Mouse (Mus musculus) limb, embryonic 14.5 days (tissue): ENCODE data around the gene Galnt12. TPM values are rescaled to one million over a fixed set of nuclear protein-coding genes. Genes with fewer than 3 reads are reported as not detected.
A peak's percentile ranks its signal among the peaks of the same experiment; 100 is the strongest.

Experiments used
- ATAC-seq: fragments of 200-750 bp; cut with Nextera tagmentation; 2 replicates; pipeline ENCODE4 v1.8.0; 2017; ENCODE audit warnings: low read depth, moderate number of reproducible peaks, moderate TSS enrichment; ENCODE audit not compliant: low FRiP score
- DNase-seq: peaks from one replicate; pipeline ENCODE4 v3.0.0-alpha.2; 2015; ENCODE audit warnings: low spot score
- H3K27ac ChIP-seq: fragments of 300-500 bp; sonication (generic); replicated peaks from 2 replicates; pipeline ENCODE4 v1.5.1; 2014; ENCODE audit warnings: low read depth, mild to moderate bottlenecking, low read length, moderate library complexity, mixed read lengths
- H3K27me3 ChIP-seq: fragments of 300-500 bp; sonication (generic); 2 replicates; pipeline ENCODE4 v1.6.1; 2014; ENCODE audit warnings: low read length, mixed read lengths; ENCODE audit not compliant: control insufficient read depth, insufficient read depth
- H3K36me3 ChIP-seq: fragments of 300-500 bp; sonication (generic); 2 replicates; pipeline ENCODE4 v1.6.1; 2014; ENCODE audit warnings: mild to moderate bottlenecking, low read length, moderate library complexity, mixed read lengths; ENCODE audit not compliant: control insufficient read depth, insufficient read depth
- H3K4me1 ChIP-seq: fragments of 300-500 bp; sonication (generic); 2 replicates; pipeline ENCODE4 v1.6.1; 2014; ENCODE audit warnings: antibody characterized with exemption, low read length, mixed read lengths; ENCODE audit not compliant: control insufficient read depth, insufficient read depth
- H3K4me2 ChIP-seq: fragments of 300-500 bp; sonication (generic); replicated peaks from 2 replicates; pipeline ENCODE4 v1.6.1; 2014; ENCODE audit warnings: low read depth, mild to moderate bottlenecking, low read length, moderate library complexity; ENCODE audit not compliant: severe bottlenecking
- H3K4me3 ChIP-seq: fragments of 300-500 bp; sonication (generic); replicated peaks from 2 replicates; pipeline ENCODE4 v1.5.1; 2014; ENCODE audit warnings: low read length
- H3K9ac ChIP-seq: fragments of 300-500 bp; sonication (generic); 2 replicates; pipeline ENCODE4 v1.6.1; 2014; ENCODE audit warnings: mild to moderate bottlenecking, low read depth, low read length, moderate library complexity; ENCODE audit not compliant: severe bottlenecking
- H3K9me3 ChIP-seq: fragments of 300-500 bp; sonication (generic); 2 replicates; pipeline ENCODE4 v1.6.1; 2016; ENCODE audit warnings: low read length; ENCODE audit not compliant: control insufficient read depth
- POLR2A ChIP-seq: fragments of 200-500 bp; IDR thresholded peaks from 2 replicates; pipeline ENCODE4 v1.8.0; 2012; ENCODE audit warnings: inconsistent platforms, mild to moderate bottlenecking, moderate library complexity, borderline replicate concordance; ENCODE audit not compliant: insufficient read depth, insufficient read length; ENCODE audit errors: extremely low read depth
- WGBS: fragments of 180-500 bp; shearing (Covaris S2); extraction: QIAGEN DNeasy Blood & Tissue Kit; methylation state at CpG from one replicate; pipeline ENCODE4 v1.1.7; 2014; 5-methylcytosine and 5-hydroxymethylcytosine counted together
- polyA plus RNA-seq, 2 experiments: library from polyadenylated mRNA; depleted of rRNA in 1 of 2; stranded (reverse) in 1 of 2; unstranded in 1 of 2; fragments of >200 nt; fragmentation: Nextera tagmentation in 1 of 2; extraction: Ambion mirVana in 1 of 2; gene quantifications; 2 replicates each; pipeline versions ENCODE4 v1.2.1 to v1.2.3; 2012 to 2014

Gene Galnt12
- 4.2 and 4.7 TPM in 2 replicates for polyA plus RNA-seq (2012; rRNA removed)
- 5.4 and 5.9 TPM in 2 replicates for polyA plus RNA-seq (2014; fragmentation: Nextera tagmentation; extraction: Ambion mirVana)

GRCm38 (mm10) chr4:47091493-47092386 is at the start of gene Galnt12:
Galnt12 (plus strand) TSS chr4:47091909.
- peak within 1 kb of the TSS; percentile 64 for H3K4me3 ChIP-seq
- H3K9me3 ChIP-seq = no peaks in the 10 kb centered on the region
- H3K27ac ChIP-seq = no peak within 1 kb of the TSS
- no peak for TF ChIP-seq POLR2A
- ATAC-seq (peak; percentile 62), DNase-seq (peak; percentile 11)
- peaks cover 29% of the 10 kb centered on the region; the same call in 1 of the 2 replicates for H3K27me3 ChIP-seq
- H3K36me3 ChIP-seq = no peaks in the 10 kb centered on the region
- H3K4me2 ChIP-seq = peak within 1 kb of the TSS; percentile 99
- peaks cover 5% of the 10 kb centered on the region for H3K4me1 ChIP-seq
- 3% methylated on average over 52 of the region's 74 CpGs for WGBS
- peak within 1 kb of the TSS; percentile 65 for H3K9ac ChIP-seq

- no peak for ATAC-seq
Measured at GRCm38 (mm10) chr4:47043866-47044265, 47.8 kb upstream of the Galnt12 start.

GRCm38 (mm10) chr4:47046974-47047373 is 44.7 kb upstream of the Galnt12 start:
- Histone ChIP-seq H3K4me3 (no peak overlapping the region), H3K27ac (no peak overlapping the region), H3K9ac (no peak overlapping the region), H3K36me3 (no peaks in the 10 kb centered on the region; the same call in 1 of the 2 replicates), H3K9me3 (no peaks in the 10 kb centered on the region), H3K4me1 (peaks cover 14% of the 10 kb centered on the region; the same call in 1 of the 2 replicates), H3K27me3 (no peaks in the 10 kb centered on the region), H3K4me2 (no peak overlapping the region)
- TF ChIP-seq POLR2A = no peak
- DNase-seq = no peak
- 84% methylated on average over 6 of the region's 6 CpGs for WGBS
- no peak for ATAC-seq

More at GRCm38 (mm10) chr4:47043866-47044265, 47.8 kb upstream of the Galnt12 start:
- Histone ChIP-seq H3K36me3 (peaks cover 22% of the 10 kb centered on the region), H3K9me3 (no peaks in the 10 kb centered on the region), H3K4me1 (no peaks in the 10 kb centered on the region), H3K27me3 (no peaks in the 10 kb centered on the region), H3K9ac (no peak overlapping the region), H3K27ac (no peak overlapping the region), H3K4me2 (no peak overlapping the region), H3K4me3 (no peak overlapping the region)
- no peak for TF ChIP-seq POLR2A
- 85% methylated on average over 9 of the region's 9 CpGs for WGBS
- no peak for DNase-seq

GRCm38 (mm10) chr4:47047765-47048164 is 43.9 kb upstream of the Galnt12 start:
- H3K4me3 ChIP-seq = no peak overlapping the region
- no peak overlapping the region for H3K27ac ChIP-seq
- WGBS = 62% methylated on average over 4 of the region's 4 CpGs
- no peak overlapping the region for H3K9ac ChIP-seq
- no peak for DNase-seq
- TF ChIP-seq POLR2A = no peak
- no peak overlapping the region for H3K4me2 ChIP-seq
- no peaks in the 10 kb centered on the region; the same call in 1 of the 2 replicates for H3K36me3 ChIP-seq
- no peaks in the 10 kb centered on the region for H3K9me3 ChIP-seq
- no peaks in the 10 kb centered on the region for H3K27me3 ChIP-seq
- ATAC-seq = no peak
- H3K4me1 ChIP-seq = peaks cover 14% of the 10 kb centered on the region; the same call in 1 of the 2 replicates

GRCm38 (mm10) chr4:47049216-47049615 is 42.5 kb upstream of the Galnt12 start:
- 91% methylated on average over 16 of the region's 16 CpGs for WGBS
- Histone ChIP-seq H3K4me2 (no peak overlapping the region), H3K36me3 (no peaks in the 10 kb centered on the region; the same call in 1 of the 2 replicates), H3K4me1 (peaks cover 14% of the 10 kb centered on the region; the same call in 1 of the 2 replicates), H3K27me3 (no peaks in the 10 kb centered on the region), H3K9me3 (no peaks in the 10 kb centered on the region), H3K9ac (no peak overlapping the region), H3K4me3 (no peak overlapping the region), H3K27ac (no peak overlapping the region)
- no peak for ATAC-seq
- DNase-seq = no peak
- no peak for TF ChIP-seq POLR2A
